20 mouse cellular contexts compared by ENCODE assay signal in genomic region chr9:43750053-43750452, GRCm38 (mm10). TPM values are rescaled to one million over a fixed set of nuclear protein-coding genes. Genes with fewer than 3 reads are reported as not detected.
DNase-seq lines count a peak whose midpoint lies in the region; ATAC-seq and TF ChIP-seq lines count a peak whose summit lies in the region.
"Had no signal": no experiment of that assay in that cellular context is flagged by ENCODE, and none has a peak within 500 bp of the region (broad histone marks: within the 10 kb centered on the region; RNA-seq: fewer than 3 reads in every experiment).

No protein-coding gene starts in this region.

- H3K27me3 ChIP-seq in liver, adult 2 months (ENCODE audit: control insufficient read depth, insufficient read depth, low read length), result no peaks in the 10 kb centered on the region
- H3K27me3 ChIP-seq in E14TG2a.4 (ENCODE audit: insufficient read depth, low read length), result peaks cover 32% of the 10 kb centered on the region
- H3K27me3 ChIP-seq in forebrain, embryonic 13.5 days, result no peaks in the 10 kb centered on the region
- 0 out of 2 replicates have a peak, but pooled peaks cover 2% of the 10 kb centered on the region for H3K27me3 ChIP-seq in hindbrain, embryonic 13.5 days
- peaks cover 27% of the 10 kb centered on the region; the same call in 1 of the 2 replicates for H3K27me3 ChIP-seq in heart, embryonic 10.5 days (ENCODE audit: insufficient read depth, poor library complexity, severe bottlenecking)

- peaks cover 68% of the 10 kb centered on the region for H3K79me2 ChIP-seq in liver, adult 2 months (ENCODE audit: control insufficient read depth, insufficient read depth, low read length)

- no peak overlapping the region for H3K9ac ChIP-seq in liver, adult 2 months (ENCODE audit: low read depth, low read length)
- 0 out of 2 replicates have a peak overlapping the region, but pooled peaks have one; percentile 41 for H3K9ac ChIP-seq in forebrain, embryonic 13.5 days
- peak overlapping the region; percentile 31; the same call in 1 of the 2 replicates for H3K9ac ChIP-seq in hindbrain, embryonic 13.5 days
- H3K9ac ChIP-seq: kidney, embryonic 15.5 days had no signal

- no peak overlapping the region for H3K4me3 ChIP-seq in liver, adult 2 months (ENCODE audit: insufficient read depth, low read depth, low read length)
- peak overlapping the region; percentile 60 for H3K4me3 ChIP-seq in E14TG2a.4 (replicated peaks; ENCODE audit: low read length)
- H3K4me3 ChIP-seq in forebrain, embryonic 13.5 days, result no peak overlapping the region
- H3K4me3 ChIP-seq in hindbrain, embryonic 13.5 days, result no peak overlapping the region
- no peak overlapping the region for H3K4me3 ChIP-seq in heart, embryonic 10.5 days
- H3K4me3 ChIP-seq: kidney, embryonic 15.5 days had no signal

- H3K27ac ChIP-seq in liver, adult 2 months (replicated peaks; ENCODE audit: insufficient read depth, low read depth, low read length), result no peak overlapping the region
- peak overlapping the region; percentile 53 for H3K27ac ChIP-seq in forebrain, embryonic 13.5 days
- peak overlapping the region; percentile 13; the same call in 1 of the 2 replicates for H3K27ac ChIP-seq in hindbrain, embryonic 13.5 days
- no peak overlapping the region for H3K27ac ChIP-seq in heart, embryonic 10.5 days
- H3K27ac ChIP-seq: kidney, embryonic 15.5 days had no signal

- peak; percentile 56 for DNase-seq in liver, adult 2 months (ENCODE audit: extremely low read depth, low read depth, low spot score)
- DNase-seq in liver, result no peak
- no peak for DNase-seq in gastrocnemius, adult 8-10 months (ENCODE audit: low spot score in 2 of 2)
- DNase-seq in heart, embryonic 10.5 days (ENCODE audit: low spot score), result no peak
- DNase-seq in cerebellum, postnatal 14 days, result no peak
- DNase-seq: adrenal gland, adult 2 months; cerebellum, postnatal 25 days; embryo, embryonic 11 days; heart, adult 11 months; heart, postnatal 4 days; kidney, postnatal 4 days; right cerebral cortex, postnatal 14 days; spleen, adult 18-20 months; thymus, postnatal 25 days had no signal

- no peaks in the 10 kb centered on the region for H3K9me3 ChIP-seq in E14TG2a.4 (ENCODE audit: low read length)
- H3K9me3 ChIP-seq in forebrain, embryonic 13.5 days (replicated peaks), result no peaks in the 10 kb centered on the region
- H3K9me3 ChIP-seq in hindbrain, embryonic 13.5 days, result no peaks in the 10 kb centered on the region
- no peaks in the 10 kb centered on the region for H3K9me3 ChIP-seq in heart, embryonic 10.5 days
- H3K9me3 ChIP-seq: kidney, embryonic 15.5 days had no signal

- peak; percentile 29; the same call in 1 of the 2 replicates for ATAC-seq in forebrain, embryonic 13.5 days
- ATAC-seq in hindbrain, embryonic 13.5 days (ENCODE audit: low FRiP score), result no peak
- ATAC-seq: intestine, embryonic 16.5 days; lung, postnatal 0 days had no signal

- WGBS in liver, adult 2 months, result 51% methylated on average over 9 of the region's 9 CpGs
- WGBS in forebrain, embryonic 13.5 days, result 62% methylated on average over 9 of the region's 9 CpGs
- WGBS in hindbrain, embryonic 13.5 days, result 59% methylated on average over 9 of the region's 9 CpGs
- WGBS in heart, embryonic 10.5 days, result 79% methylated on average over 9 of the region's 9 CpGs

- peak overlapping the region; percentile 4; the same call in 1 of the 2 replicates for H3K4me2 ChIP-seq in forebrain, embryonic 13.5 days
- H3K4me2 ChIP-seq in hindbrain, embryonic 13.5 days, result peak overlapping the region; percentile 23
- H3K4me2 ChIP-seq: kidney, embryonic 15.5 days had no signal

- H3K36me3 ChIP-seq in liver, adult 2 months (ENCODE audit: control insufficient read depth, insufficient read depth, low read length), result no peaks in the 10 kb centered on the region
- H3K36me3 ChIP-seq in E14TG2a.4 (ENCODE audit: insufficient read depth, low read length), result peaks cover 17% of the 10 kb centered on the region; the same call in 1 of the 2 replicates
- H3K36me3 ChIP-seq in forebrain, embryonic 13.5 days (ENCODE audit: poor library complexity, severe bottlenecking), result no peaks in the 10 kb centered on the region
- no peaks in the 10 kb centered on the region; the same call in 1 of the 2 replicates for H3K36me3 ChIP-seq in hindbrain, embryonic 13.5 days
- H3K36me3 ChIP-seq in heart, embryonic 10.5 days, result no peaks in the 10 kb centered on the region
- H3K36me3 ChIP-seq: kidney, embryonic 15.5 days had no signal

- peaks cover 64% of the 10 kb centered on the region for H3K4me1 ChIP-seq in liver, adult 2 months (ENCODE audit: control insufficient read depth, insufficient read depth, low read length)
- H3K4me1 ChIP-seq in E14TG2a.4 (replicated peaks; ENCODE audit: low read depth, low read length), result peaks cover 78% of the 10 kb centered on the region
- H3K4me1 ChIP-seq in forebrain, embryonic 13.5 days, result peaks cover 83% of the 10 kb centered on the region
- peaks cover 97% of the 10 kb centered on the region for H3K4me1 ChIP-seq in hindbrain, embryonic 13.5 days (replicated peaks)
- H3K4me1 ChIP-seq in heart, embryonic 10.5 days, result peaks cover 52% of the 10 kb centered on the region

- TF ChIP-seq POLR2A in liver, adult 2 months (IDR thresholded peaks at IDR 0.05; ENCODE audit: extremely low read depth, insufficient read depth, low read length), result no peak

- TF ChIP-seq CTCF in liver, adult 2 months (IDR thresholded peaks at IDR 0.05; ENCODE audit: low read depth, low read length), result no peak
- TF ChIP-seq CTCF in E14TG2a.4 (conservative IDR thresholded peaks at IDR 0.05; ENCODE audit: low read length), result no peak

RNA-seq across cellular contexts. Expression of gene Nectin1, which starts 6.3 kb away (rescaled TPM):
- total RNA-seq in liver, adult 2 months (2014; rRNA removed), result 4.0 and 10.3 TPM in 2 replicates
- polyA plus RNA-seq in liver, adult 2 months (2012; rRNA removed), result 38.6 and 48.0 TPM in 2 replicates
- polyA plus RNA-seq in forebrain, embryonic 13.5 days (2015; fragmentation: Nextera tagmentation; extraction: Ambion mirVana), result 8.8 and 10.0 TPM in 2 replicates
- 13.6 and 13.8 TPM in 2 replicates for polyA plus RNA-seq in hindbrain, embryonic 13.5 days (2015; fragmentation: Nextera tagmentation; extraction: Ambion mirVana)
- 1 to 10 TPM; 1.0 to 2.1 (median 1.5) TPM for total RNA-seq in gastrocnemius, adult 8-10 months (2022)
- polyA plus RNA-seq in heart, embryonic 10.5 days (2016; fragmentation: Nextera tagmentation; extraction: Ambion mirVana), result 1.7 and 3.9 TPM in 2 replicates

Comparison
In these comparisons a context has a peak if more than half of its experiments do, and no peak if none do; other contexts are left out.
1. H3K27ac ChIP-seq: peak in forebrain, embryonic 13.5 days (single experiment) and hindbrain, embryonic 13.5 days (single experiment); none in liver, adult 2 months (single experiment) and heart, embryonic 10.5 days (single experiment).